Mouse (Mus musculus) heart, embryonic 16.5 days (tissue): ENCODE results near the gene Ssh2. TPM values are rescaled to one million over a fixed set of nuclear protein-coding genes. Genes with fewer than 3 reads are reported as not detected.
A peak's percentile ranks its signal among the peaks of the same experiment; 100 is the strongest.

Experiments
- ATAC-seq: fragments of 200-750 bp; cut with Nextera tagmentation; replicated peaks from 2 replicates; pipeline ENCODE4 v1.8.0; 2017; ENCODE audit warnings: moderate number of reproducible peaks; ENCODE audit not compliant: insufficient read depth, low FRiP score; ENCODE audit errors: extremely low read depth
- H3K27ac ChIP-seq: fragments of 300-500 bp; sonication (generic); 2 replicates; pipeline ENCODE4 v1.5.1; 2014; ENCODE audit warnings: mild to moderate bottlenecking, low read length, control low read depth, moderate library complexity
- H3K27me3 ChIP-seq: fragments of 300-500 bp; sonication (generic); 2 replicates; pipeline ENCODE4 v1.6.1; 2014; ENCODE audit warnings: low read length, mixed read lengths; ENCODE audit not compliant: control insufficient read depth, insufficient read depth
- H3K36me3 ChIP-seq: fragments of 300-500 bp; sonication (generic); 2 replicates; pipeline ENCODE4 v1.6.1; 2014; ENCODE audit not compliant: control insufficient read depth, insufficient read depth
- H3K4me1 ChIP-seq: fragments of 300-500 bp; sonication (generic); 2 replicates; pipeline ENCODE4 v1.6.1; 2014; ENCODE audit warnings: low read length, mixed read lengths; ENCODE audit not compliant: control insufficient read depth, insufficient read depth
- H3K4me2 ChIP-seq: fragments of 300-500 bp; sonication (generic); 2 replicates; pipeline ENCODE4 v1.6.1; 2014; ENCODE audit warnings: low read depth, mild to moderate bottlenecking, control low read depth, low read length
- H3K4me3 ChIP-seq: fragments of 300-500 bp; sonication (generic); 2 replicates; pipeline ENCODE4 v1.5.1; 2014; ENCODE audit warnings: mild to moderate bottlenecking, control low read depth, low read length
- H3K9ac ChIP-seq: fragments of 300-500 bp; sonication (generic); 2 replicates; pipeline ENCODE4 v1.6.1; 2014; ENCODE audit warnings: low read length, control low read depth
- H3K9me3 ChIP-seq: fragments of 300-500 bp; sonication (generic); replicated peaks from 2 replicates; pipeline ENCODE4 v1.6.1; 2016; ENCODE audit warnings: low read length; ENCODE audit not compliant: control insufficient read depth
- WGBS: fragments of 180-500 bp; shearing (Covaris S2); extraction: QIAGEN DNeasy Blood & Tissue Kit; methylation state at CpG from one replicate; pipeline ENCODE4 v1.1.7; 2014; 5-methylcytosine and 5-hydroxymethylcytosine counted together
- polyA plus RNA-seq: library from polyadenylated mRNA; unstranded; fragments of >200 nt; fragmentation: Nextera tagmentation; extraction: Ambion mirVana; gene quantifications from 2 replicates; pipeline ENCODE4 v1.2.1, GENCODE M21; 2015

The Ssh2 gene
- polyA plus RNA-seq, 1 experiment from 2014 or later, result 25.5 TPM

DNA sequence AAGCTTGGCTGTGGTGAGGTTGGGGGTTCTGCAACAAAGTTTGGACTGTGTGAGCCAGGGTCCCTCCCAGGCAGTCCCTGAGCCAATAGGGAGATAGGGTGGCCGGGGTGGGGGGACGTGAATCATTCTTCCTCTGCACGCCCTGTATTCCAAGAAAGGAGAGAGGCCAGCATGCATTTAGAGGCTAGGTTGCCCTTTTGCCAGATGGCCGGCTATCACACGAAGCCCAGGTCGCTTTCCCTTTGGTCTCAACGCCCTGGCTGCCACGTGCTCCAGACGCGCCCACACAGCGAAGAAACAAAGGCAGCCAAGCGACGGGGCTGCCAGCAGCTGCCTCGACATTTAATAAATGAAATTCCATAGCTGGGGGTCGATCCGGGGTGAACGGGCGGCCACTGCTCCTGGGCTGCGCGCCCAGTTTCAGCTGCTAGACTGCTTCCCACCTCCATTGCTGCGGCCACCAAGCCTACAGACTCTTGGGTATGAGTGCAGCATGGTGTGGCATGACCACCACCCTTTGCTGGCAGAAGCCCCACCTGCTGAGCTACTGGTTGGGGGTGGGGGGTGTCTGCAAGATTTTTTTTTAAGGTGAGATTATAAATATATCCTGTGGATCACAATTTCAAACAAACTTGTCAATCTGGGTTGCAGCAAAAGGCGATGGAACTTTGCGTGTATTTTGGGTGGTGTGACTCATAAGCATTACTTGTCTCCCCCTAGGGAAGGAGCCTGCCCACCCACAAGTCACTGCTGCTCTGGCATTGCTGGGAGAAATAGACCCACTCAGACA, 275.6 kb downstream of the Ssh2 start:
- H3K9me3 ChIP-seq, result no peaks in the 10 kb centered on the region
- no peaks in the 10 kb centered on the region for H3K27me3 ChIP-seq
- H3K4me3 ChIP-seq, result peak overlapping the region; percentile 95
- WGBS, result under 1% methylated on average over 23 of the region's 23 CpGs
- H3K27ac ChIP-seq, result peak overlapping the region; percentile 87
- peak overlapping the region; percentile 96 for H3K4me2 ChIP-seq
- H3K4me1 ChIP-seq, result peaks cover 66% of the 10 kb centered on the region
- peak; percentile 42 for ATAC-seq
- no peaks in the 10 kb centered on the region for H3K36me3 ChIP-seq
- peak overlapping the region; percentile 95 for H3K9ac ChIP-seq

GRCm38 (mm10) chr11:77492311-77492871, 276.3 kb downstream of the Ssh2 start:
- Histone ChIP-seq H3K4me1 (peaks cover 65% of the 10 kb centered on the region), H3K36me3 (no peaks in the 10 kb centered on the region), H3K27me3 (no peaks in the 10 kb centered on the region), H3K4me2 (peak overlapping the region; percentile 96), H3K27ac (peak overlapping the region; percentile 87), H3K9ac (peak overlapping the region; percentile 95), H3K4me3 (peak overlapping the region; percentile 95), H3K9me3 (no peaks in the 10 kb centered on the region)
- 0% methylated on average over 18 of the region's 18 CpGs for WGBS
- ATAC-seq, result no peak

- peak; percentile 79 for ATAC-seq
- no peaks in the 10 kb centered on the region for H3K36me3 ChIP-seq
- no peaks in the 10 kb centered on the region for H3K9me3 ChIP-seq
- peak overlapping the region; percentile 95 for H3K9ac ChIP-seq
- no peaks in the 10 kb centered on the region for H3K27me3 ChIP-seq
- under 1% methylated on average over 29 of the region's 32 CpGs for WGBS
- peaks cover 66% of the 10 kb centered on the region for H3K4me1 ChIP-seq
- peak overlapping the region; percentile 87 for H3K27ac ChIP-seq
- peak overlapping the region; percentile 95 for H3K4me3 ChIP-seq
- peak overlapping the region; percentile 96 for H3K4me2 ChIP-seq
These were observed 276.8 kb downstream of the Ssh2 start for GRCm38 (mm10) chr11:77492911-77493332.

DNA sequence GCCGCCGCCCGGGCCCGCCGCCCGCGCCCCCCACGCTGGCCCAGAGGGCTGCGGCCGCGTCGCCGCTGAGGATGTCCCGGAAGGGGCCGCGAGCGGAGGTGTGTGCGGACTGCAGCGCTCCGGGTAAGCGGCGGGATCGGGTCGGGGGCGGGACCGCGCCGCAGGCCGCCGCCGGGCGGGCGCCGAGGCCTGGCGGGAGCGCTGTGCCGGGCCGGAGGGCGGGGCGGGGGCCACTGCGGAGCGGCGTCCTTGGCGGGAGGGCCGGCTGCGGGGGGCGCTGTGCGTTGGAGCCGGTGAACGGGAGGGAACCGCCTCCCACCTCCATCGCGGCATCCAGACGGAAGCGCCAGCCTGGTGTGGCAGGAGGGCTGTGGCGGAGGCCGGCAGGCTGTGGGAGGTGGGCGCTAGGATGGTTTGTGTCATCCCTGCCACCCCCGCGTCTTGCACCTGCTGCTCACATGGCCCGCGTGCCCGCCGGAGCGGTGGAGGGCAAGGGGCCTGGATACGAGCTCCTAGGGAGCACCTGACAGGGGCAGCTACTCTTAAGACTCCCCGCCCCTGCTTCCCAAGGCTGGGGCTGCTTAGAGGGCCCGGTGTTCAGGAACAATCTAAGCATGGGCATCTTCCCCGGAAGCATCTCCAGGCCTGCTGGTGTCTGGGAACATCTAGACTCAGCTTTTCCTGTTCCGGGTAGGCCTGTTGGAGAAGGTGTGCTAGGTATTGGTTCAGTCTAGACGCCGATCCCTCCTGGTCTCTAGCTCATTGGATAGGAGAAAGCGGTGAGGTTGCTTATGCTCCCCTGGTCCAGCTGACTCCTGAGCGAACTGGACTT, 277.6 kb downstream of the Ssh2 start, which contains the start of gene Git1:
TSS of gene Git1 (plus strand) at position 51 of the 832 bp plus-strand sequence.
- H3K4me3 ChIP-seq, result peak within 1 kb of the TSS; percentile 95
- H3K27ac ChIP-seq, result peak within 1 kb of the TSS; percentile 87
- H3K4me2 ChIP-seq, result peak within 1 kb of the TSS; percentile 96
- H3K27me3 ChIP-seq, result no peaks in the 10 kb centered on the region
- 1% methylated on average over 52 of the region's 74 CpGs for WGBS
- peak within 1 kb of the TSS; percentile 95 for H3K9ac ChIP-seq
- ATAC-seq, result no peak
- H3K36me3 ChIP-seq, result no peaks in the 10 kb centered on the region
- peaks cover 67% of the 10 kb centered on the region for H3K4me1 ChIP-seq
- H3K9me3 ChIP-seq, result no peaks in the 10 kb centered on the region

DNA sequence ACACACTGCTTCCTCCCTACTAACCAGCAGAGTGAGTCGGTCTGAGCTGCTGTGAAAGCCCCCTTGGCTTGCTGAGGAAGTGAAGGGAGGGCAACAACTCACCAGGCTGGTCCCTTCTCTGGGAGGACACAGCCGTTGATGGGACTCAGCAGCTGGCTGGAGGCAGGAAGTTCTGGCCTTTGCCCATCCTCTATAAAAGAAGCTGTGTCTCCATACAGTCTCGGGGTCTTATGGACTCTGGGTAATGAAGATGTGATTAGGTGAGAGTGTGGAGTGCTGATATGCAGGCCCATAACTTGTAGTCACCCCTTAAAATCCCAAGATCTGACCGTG, 278.2 kb downstream of the Ssh2 start:
- H3K9ac ChIP-seq, result peak overlapping the region; percentile 95
- H3K4me1 ChIP-seq, result peaks cover 66% of the 10 kb centered on the region
- WGBS, result 20% methylated on average over 4 of the region's 4 CpGs
- H3K27me3 ChIP-seq, result no peaks in the 10 kb centered on the region
- peaks cover 1% of the 10 kb centered on the region; the same call in 1 of the 2 replicates for H3K36me3 ChIP-seq
- no peaks in the 10 kb centered on the region for H3K9me3 ChIP-seq
- peak overlapping the region; percentile 87 for H3K27ac ChIP-seq
- H3K4me2 ChIP-seq, result peak overlapping the region; percentile 95
- no peak for ATAC-seq
- H3K4me3 ChIP-seq, result peak overlapping the region; percentile 95

DNA sequence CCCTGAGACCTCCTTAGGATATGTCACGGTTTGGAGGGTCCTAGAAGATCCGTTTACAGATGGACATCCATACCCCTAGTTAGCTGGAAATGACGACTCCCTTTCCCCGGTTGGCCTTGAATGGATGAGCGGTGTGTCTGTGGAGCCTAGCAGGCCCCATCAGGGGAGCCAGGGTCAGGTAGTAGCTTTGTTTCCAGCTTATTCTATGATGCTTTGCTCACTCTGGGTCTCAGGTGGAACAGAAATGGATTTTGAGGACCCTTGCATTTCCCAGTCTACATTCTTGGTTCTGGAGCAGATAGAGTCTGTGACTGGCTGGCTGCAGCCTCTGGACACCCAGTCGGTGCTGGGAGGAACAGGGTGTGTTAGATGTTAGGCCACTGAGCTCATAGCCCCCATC, 278.7 kb downstream of the Ssh2 start:
- H3K4me3 ChIP-seq, result peak overlapping the region; percentile 95
- H3K9me3 ChIP-seq, result no peaks in the 10 kb centered on the region
- H3K36me3 ChIP-seq, result peaks cover 5% of the 10 kb centered on the region; the same call in 1 of the 2 replicates
- no peaks in the 10 kb centered on the region for H3K27me3 ChIP-seq
- H3K9ac ChIP-seq, result peak overlapping the region; percentile 95
- no peak overlapping the region; the same call in 1 of the 2 replicates for H3K27ac ChIP-seq
- no peak for ATAC-seq
- H3K4me2 ChIP-seq, result peak overlapping the region; percentile 95
- peaks cover 66% of the 10 kb centered on the region for H3K4me1 ChIP-seq
- WGBS, result 59% methylated on average over 6 of the region's 6 CpGs

- no peaks in the 10 kb centered on the region for H3K27me3 ChIP-seq
- no peak for ATAC-seq
- no peak overlapping the region for H3K4me3 ChIP-seq
- no peak overlapping the region; the same call in 1 of the 2 replicates for H3K27ac ChIP-seq
- H3K9me3 ChIP-seq, result no peaks in the 10 kb centered on the region
- peak overlapping the region; percentile 38; the same call in 1 of the 2 replicates for H3K9ac ChIP-seq
- peaks cover 12% of the 10 kb centered on the region for H3K36me3 ChIP-seq
- H3K4me2 ChIP-seq, result no peak overlapping the region
- H3K4me1 ChIP-seq, result peaks cover 60% of the 10 kb centered on the region
These were observed 279.4 kb downstream of the Ssh2 start for GRCm38 (mm10) chr11:77495507-77495906.

- 50% methylated on average over 6 of the region's 6 CpGs for WGBS
- peaks cover 12% of the 10 kb centered on the region for H3K36me3 ChIP-seq
- peak overlapping the region; percentile 48 for H3K9ac ChIP-seq
- H3K4me3 ChIP-seq, result no peak overlapping the region
- peak; percentile 14; the same call in 1 of the 2 replicates for ATAC-seq
- no peaks in the 10 kb centered on the region for H3K9me3 ChIP-seq
- no peaks in the 10 kb centered on the region for H3K27me3 ChIP-seq
- peak overlapping the region; percentile 88 for H3K27ac ChIP-seq
- no peak overlapping the region for H3K4me2 ChIP-seq
- peaks cover 45% of the 10 kb centered on the region for H3K4me1 ChIP-seq
These were observed 281.3 kb downstream of the Ssh2 start for GRCm38 (mm10) chr11:77497341-77497756.
